Mouse (Mus musculus) forebrain, embryonic 11.5 days (tissue): Measurements from ENCODE around the gene Dydc2. TPM values are rescaled to one million over a fixed set of nuclear protein-coding genes. Genes with fewer than 3 reads are reported as not detected.

Experiments used
- ATAC-seq: fragments of 200-750 bp; cut with Nextera tagmentation; replicated peaks from 2 replicates; pipeline ENCODE4 v1.8.0; 2017; ENCODE audit warnings: moderate TSS enrichment; ENCODE audit not compliant: low FRiP score
- DNase-seq: peaks from one replicate; pipeline ENCODE4 v3.0.0-alpha.2; 2017; ENCODE audit warnings: low spot score
- H3K27ac ChIP-seq: fragments of 300-500 bp; sonication (generic); 2 replicates; pipeline ENCODE4 v1.5.1; 2014; ENCODE audit warnings: low read depth, low read length
- H3K27me3 ChIP-seq: fragments of 300-500 bp; sonication (generic); 2 replicates; pipeline ENCODE4 v1.6.1; 2014; ENCODE audit warnings: mild to moderate bottlenecking, low read length, mixed read lengths; ENCODE audit not compliant: control insufficient read depth, insufficient read depth
- H3K36me3 ChIP-seq: fragments of 300-500 bp; sonication (generic); 2 replicates; pipeline ENCODE4 v1.6.1; 2014; ENCODE audit warnings: mild to moderate bottlenecking, low read length, moderate library complexity, mixed read lengths; ENCODE audit not compliant: control insufficient read depth, insufficient read depth
- H3K4me1 ChIP-seq: fragments of 300-500 bp; sonication (generic); replicated peaks from 2 replicates; pipeline ENCODE4 v1.6.1; 2014; ENCODE audit warnings: low read length, mixed read lengths; ENCODE audit not compliant: control insufficient read depth, insufficient read depth
- H3K4me2 ChIP-seq: fragments of 300-500 bp; sonication (generic); 2 replicates; pipeline ENCODE4 v1.6.1; 2014; ENCODE audit warnings: low read depth, mild to moderate bottlenecking, low read length, moderate library complexity, mixed read lengths; ENCODE audit not compliant: severe bottlenecking
- H3K4me3 ChIP-seq: fragments of 300-500 bp; sonication (generic); 2 replicates; pipeline ENCODE4 v1.5.1; 2014; ENCODE audit warnings: low read depth, low read length
- H3K9ac ChIP-seq: fragments of 300-500 bp; sonication (generic); 2 replicates; pipeline ENCODE4 v1.6.1; 2014; ENCODE audit warnings: low read length
- H3K9me3 ChIP-seq: fragments of 300-500 bp; sonication (generic); 2 replicates; pipeline ENCODE4 v1.6.1; 2016; ENCODE audit warnings: low read length, mixed read lengths; ENCODE audit not compliant: control insufficient read depth
- WGBS: fragments of 180-500 bp; shearing (Covaris S2); extraction: QIAGEN DNeasy Blood & Tissue Kit; methylation state at CpG from one replicate; pipeline ENCODE4 v1.1.7; 2014; 5-methylcytosine and 5-hydroxymethylcytosine counted together
- polyA plus RNA-seq: library from polyadenylated mRNA; unstranded; fragments of >200 nt; fragmentation: Nextera tagmentation; extraction: Ambion mirVana; gene quantifications from 2 replicates; pipeline ENCODE4 v1.2.1, GENCODE M21; 2014

Gene Dydc2
- polyA plus RNA-seq, 1 experiment from 2014 or later, result 0.24 TPM

GRCm38 (mm10) chr14:41011916-41012315 is 57.1 kb downstream of the Dydc2 start:
- H3K9me3 ChIP-seq, result no peaks in the 10 kb centered on the region
- no peaks in the 10 kb centered on the region for H3K27me3 ChIP-seq
- no peaks in the 10 kb centered on the region for H3K36me3 ChIP-seq
- no peak overlapping the region for H3K4me3 ChIP-seq
- 83% methylated on average over 3 of the region's 3 CpGs for WGBS
- no peak overlapping the region for H3K27ac ChIP-seq
- H3K9ac ChIP-seq, result no peak overlapping the region
- DNase-seq (no peak), ATAC-seq (no peak)
- no peak overlapping the region for H3K4me2 ChIP-seq
- H3K4me1 ChIP-seq, result no peaks in the 10 kb centered on the region; the same call in 1 of the 2 replicates

DNA sequence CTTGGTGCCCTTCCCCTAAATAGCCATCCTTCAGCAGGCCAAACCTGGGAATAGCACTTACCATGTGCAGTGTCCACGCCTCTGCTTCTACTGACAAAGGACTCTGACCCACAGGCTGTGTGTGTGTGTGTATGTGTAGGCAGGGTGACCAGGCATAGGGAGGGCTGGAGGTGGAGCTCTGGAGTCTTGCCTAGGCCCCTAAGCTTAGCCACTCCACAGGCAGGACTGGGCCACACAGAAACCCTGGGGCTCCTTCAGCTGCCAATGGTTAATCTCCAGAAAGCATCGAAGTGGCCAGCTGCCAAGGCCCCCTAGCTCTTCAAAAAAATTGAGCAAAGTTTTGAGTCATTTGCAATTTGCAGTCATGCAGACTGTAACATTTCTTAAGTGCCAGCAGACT is 60.9 kb downstream of the Dydc2 start:
- no peak overlapping the region for H3K9ac ChIP-seq
- H3K4me1 ChIP-seq, result peaks cover 11% of the 10 kb centered on the region; the same call in 1 of the 2 replicates
- H3K27me3 ChIP-seq, result no peaks in the 10 kb centered on the region
- no peak overlapping the region for H3K4me3 ChIP-seq
- H3K36me3 ChIP-seq, result no peaks in the 10 kb centered on the region
- ATAC-seq, result no peak
- WGBS, result 69% methylated on average over 2 of the region's 2 CpGs
- no peaks in the 10 kb centered on the region for H3K9me3 ChIP-seq
- no peak overlapping the region for H3K4me2 ChIP-seq
- DNase-seq, result no peak
- H3K27ac ChIP-seq, result no peak overlapping the region

DNA sequence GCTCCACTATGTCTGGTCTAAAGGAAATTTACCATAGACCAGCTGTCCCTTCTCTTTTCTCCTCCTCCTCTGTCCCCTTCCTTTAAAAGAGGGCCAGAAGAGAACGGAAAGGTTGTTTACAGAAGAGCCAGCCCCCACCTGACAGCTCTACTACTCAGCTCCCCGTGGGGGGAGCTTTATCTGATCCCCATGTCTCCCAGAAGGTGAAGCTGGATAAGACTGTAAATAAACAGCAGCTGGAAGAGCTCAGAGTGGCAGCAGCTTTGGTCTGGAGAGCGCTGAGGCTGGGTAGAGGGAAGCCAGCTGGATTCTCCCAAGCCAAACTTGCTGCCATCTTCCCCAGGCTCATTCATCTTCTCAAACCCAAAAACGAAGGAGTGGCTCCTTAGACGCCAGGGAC is 61.4 kb downstream of the Dydc2 start:
- DNase-seq, result no peak
- no peak for ATAC-seq
- Histone ChIP-seq H3K27ac (no peak overlapping the region), H3K9ac (no peak overlapping the region), H3K4me1 (peaks cover 11% of the 10 kb centered on the region; the same call in 1 of the 2 replicates), H3K4me2 (no peak overlapping the region), H3K36me3 (no peaks in the 10 kb centered on the region), H3K27me3 (no peaks in the 10 kb centered on the region), H3K9me3 (no peaks in the 10 kb centered on the region), H3K4me3 (no peak overlapping the region)
- 46% methylated on average over 5 of the region's 5 CpGs for WGBS

DNA sequence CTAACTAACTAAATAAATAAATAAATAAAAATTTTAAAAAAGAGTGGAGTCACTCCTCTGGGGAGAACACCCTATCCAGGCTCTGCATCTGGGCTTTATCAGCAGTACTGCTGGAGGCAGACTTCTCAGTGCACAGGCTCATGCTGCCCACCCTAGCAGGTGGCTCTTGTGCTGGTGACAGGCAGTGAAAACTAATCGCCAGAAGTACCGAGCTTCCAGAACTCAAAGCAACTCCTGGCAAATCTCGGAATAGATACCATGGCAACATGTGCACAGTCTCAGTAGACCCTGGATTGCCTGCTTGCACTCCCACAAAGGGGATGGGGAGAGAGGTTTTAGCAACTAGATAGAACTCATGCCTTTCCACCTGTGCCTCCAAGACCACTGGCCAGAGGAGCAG is 62.1 kb downstream of the Dydc2 start:
- Histone ChIP-seq H3K27me3 (no peaks in the 10 kb centered on the region), H3K9me3 (no peaks in the 10 kb centered on the region), H3K9ac (no peak overlapping the region), H3K4me2 (no peak overlapping the region), H3K36me3 (no peaks in the 10 kb centered on the region), H3K4me1 (peaks cover 11% of the 10 kb centered on the region; the same call in 1 of the 2 replicates), H3K4me3 (no peak overlapping the region), H3K27ac (no peak overlapping the region)
- DNase-seq (no peak), ATAC-seq (no peak)
- WGBS, result 64% methylated on average over 3 of the region's 3 CpGs

DNA sequence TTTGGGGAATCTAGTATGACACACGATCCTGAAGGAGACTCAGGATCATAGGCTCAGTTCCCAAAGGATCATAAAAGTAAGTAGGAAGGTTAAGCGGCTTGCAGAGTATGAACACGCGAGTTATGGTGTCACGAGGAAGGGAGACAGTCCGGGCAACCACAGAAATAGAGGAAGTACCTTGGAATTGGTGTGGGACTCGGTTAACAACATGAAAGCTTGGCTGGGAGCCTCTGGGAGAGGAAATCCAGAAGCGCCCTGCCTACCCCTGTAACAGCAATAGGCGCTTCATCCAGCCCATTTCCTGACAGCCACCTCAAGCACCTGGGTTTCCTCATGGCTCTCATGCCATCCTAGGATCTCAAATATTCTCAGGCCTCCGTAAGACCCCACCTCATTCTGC is 62.7 kb downstream of the Dydc2 start:
- no peak for DNase-seq
- no peaks in the 10 kb centered on the region for H3K27me3 ChIP-seq
- H3K9ac ChIP-seq, result no peak overlapping the region
- no peak overlapping the region for H3K27ac ChIP-seq
- no peaks in the 10 kb centered on the region for H3K36me3 ChIP-seq
- peaks cover 11% of the 10 kb centered on the region; the same call in 1 of the 2 replicates for H3K4me1 ChIP-seq
- no peak for ATAC-seq
- no peak overlapping the region for H3K4me2 ChIP-seq
- 93% methylated on average over 10 of the region's 10 CpGs for WGBS
- H3K9me3 ChIP-seq, result no peaks in the 10 kb centered on the region
- no peak overlapping the region for H3K4me3 ChIP-seq

DNA sequence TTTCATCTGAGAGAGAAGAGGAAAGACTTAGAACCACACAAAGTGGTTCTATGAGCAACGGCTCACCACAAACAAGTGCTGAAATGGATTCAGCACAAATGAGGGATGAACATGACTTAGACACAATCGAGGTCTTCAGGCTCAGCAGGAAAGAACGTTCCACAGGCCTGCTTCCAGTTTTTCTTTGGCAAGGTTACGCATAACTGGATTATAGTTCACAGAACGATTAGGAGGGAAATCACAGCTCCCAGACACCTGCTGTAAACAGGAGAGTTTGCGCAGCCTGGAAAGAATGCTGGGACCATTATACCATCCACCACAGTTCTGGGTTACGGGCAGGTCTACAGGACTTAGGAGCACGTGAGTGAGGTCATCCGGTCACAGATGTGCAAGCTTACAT is 63.3 kb downstream of the Dydc2 start:
- Histone ChIP-seq H3K27me3 (no peaks in the 10 kb centered on the region), H3K36me3 (no peaks in the 10 kb centered on the region), H3K4me2 (no peak overlapping the region), H3K9ac (no peak overlapping the region), H3K4me1 (peaks cover 11% of the 10 kb centered on the region; the same call in 1 of the 2 replicates), H3K9me3 (no peaks in the 10 kb centered on the region), H3K4me3 (no peak overlapping the region), H3K27ac (no peak overlapping the region)
- DNase-seq, result no peak
- no peak for ATAC-seq
- WGBS, result 87% methylated on average over 9 of the region's 9 CpGs

- Histone ChIP-seq H3K36me3 (no peaks in the 10 kb centered on the region), H3K4me1 (peaks cover 11% of the 10 kb centered on the region; the same call in 1 of the 2 replicates), H3K4me3 (no peak overlapping the region), H3K9me3 (no peaks in the 10 kb centered on the region), H3K4me2 (peak overlapping the region; percentile 19; the same call in 1 of the 2 replicates), H3K9ac (peak overlapping the region; percentile 32), H3K27me3 (no peaks in the 10 kb centered on the region), H3K27ac (no peak overlapping the region)
- DNase-seq (peak; percentile 61), ATAC-seq (peak; percentile 60)
- WGBS, result 7% methylated on average over 22 of the region's 22 CpGs
Observed at GRCm38 (mm10) chr14:41004201-41005141, 64.5 kb downstream of the Dydc2 start.

GRCm38 (mm10) chr14:41001576-41001975 is 67.4 kb downstream of the Dydc2 start:
- WGBS, result 96% methylated on average over 5 of the region's 5 CpGs
- Histone ChIP-seq H3K9me3 (no peaks in the 10 kb centered on the region), H3K27ac (no peak overlapping the region), H3K27me3 (no peaks in the 10 kb centered on the region), H3K4me2 (no peak overlapping the region), H3K9ac (no peak overlapping the region), H3K4me1 (peaks cover 11% of the 10 kb centered on the region; the same call in 1 of the 2 replicates), H3K4me3 (no peak overlapping the region), H3K36me3 (no peaks in the 10 kb centered on the region)
- ATAC-seq, result no peak
- no peak for DNase-seq
